Mouse (Mus musculus) kidney, postnatal 0 days (tissue): Measurements from ENCODE around the gene Lgi4. TPM values are rescaled to one million over a fixed set of nuclear protein-coding genes. Genes with fewer than 3 reads are reported as not detected.

ENCODE experiments used
- ATAC-seq: fragments of 200-750 bp; cut with Nextera tagmentation; replicated peaks from 2 replicates; pipeline ENCODE4 v1.8.0; 2017; ENCODE audit warnings: low read depth, moderate number of reproducible peaks, moderate TSS enrichment, moderate library complexity; ENCODE audit not compliant: low FRiP score
- DNase-seq: peaks from one replicate; pipeline ENCODE4 v3.0.0-alpha.2; 2016; ENCODE audit warnings: low spot score
- H3K27ac ChIP-seq: fragments of 300-500 bp; sonication (generic); 2 replicates; pipeline ENCODE4 v1.5.1; 2014; ENCODE audit warnings: mild to moderate bottlenecking
- H3K27me3 ChIP-seq: fragments of 300-500 bp; sonication (generic); 2 replicates; pipeline ENCODE4 v1.6.1; 2014; ENCODE audit warnings: low read length, mixed read lengths; ENCODE audit not compliant: insufficient read depth
- H3K36me3 ChIP-seq: fragments of 300-500 bp; sonication (generic); 2 replicates; pipeline ENCODE4 v1.6.1; 2014; ENCODE audit warnings: low read length, mixed read lengths; ENCODE audit not compliant: insufficient read depth
- H3K4me1 ChIP-seq: fragments of 300-500 bp; sonication (generic); replicated peaks from 2 replicates; pipeline ENCODE4 v1.6.1; 2014; ENCODE audit warnings: antibody characterized with exemption, low read length, mixed read lengths; ENCODE audit not compliant: insufficient read depth
- H3K4me2 ChIP-seq: fragments of 300-500 bp; sonication (generic); 2 replicates; pipeline ENCODE4 v1.6.1; 2014; ENCODE audit warnings: mild to moderate bottlenecking, low read length, moderate library complexity, mixed read lengths
- H3K4me3 ChIP-seq: fragments of 300-500 bp; sonication (generic); replicated peaks from 2 replicates; pipeline ENCODE4 v1.5.1; 2014; ENCODE audit warnings: low read depth, low read length
- H3K9ac ChIP-seq: fragments of 300-500 bp; sonication (generic); 2 replicates; pipeline ENCODE4 v1.6.1; 2014; ENCODE audit warnings: low read depth, low read length
- H3K9me3 ChIP-seq: fragments of 300-500 bp; sonication (generic); replicated peaks from 2 replicates; pipeline ENCODE4 v1.6.1; 2016; ENCODE audit warnings: low read length, inconsistent platforms, mixed read lengths
- CTCF ChIP-seq: IDR thresholded peaks from 2 replicates; pipeline ENCODE4 v1.5.1; 2016; ENCODE audit warnings: antibody characterized with exemption, low read depth, mild to moderate bottlenecking, moderate library complexity
- WGBS: fragments of 180-500 bp; shearing (Covaris S2); extraction: QIAGEN DNeasy Blood & Tissue Kit; methylation state at CpG from one replicate; pipeline ENCODE4 v1.1.7; 2014; 5-methylcytosine and 5-hydroxymethylcytosine counted together
- polyA plus RNA-seq: library from polyadenylated mRNA; unstranded; fragments of >200 nt; fragmentation: Nextera tagmentation; extraction: Ambion mirVana; gene quantifications from 2 replicates; pipeline ENCODE4 v1.2.1, GENCODE M21; 2015

The Lgi4 gene
- polyA plus RNA-seq, 1 experiment from 2014 or later = 0.24 TPM

- ATAC-seq = no peak
- no peak overlapping the region for H3K4me2 ChIP-seq
- H3K27me3 ChIP-seq = no peaks in the 10 kb centered on the region
- TF ChIP-seq CTCF = no peak
- H3K9me3 ChIP-seq = no peaks in the 10 kb centered on the region
- no peak overlapping the region for H3K9ac ChIP-seq
- no peak overlapping the region for H3K4me3 ChIP-seq
- WGBS = 56% methylated on average over 6 of the region's 6 CpGs
- H3K36me3 ChIP-seq = no peaks in the 10 kb centered on the region
- no peak for DNase-seq
- no peak overlapping the region for H3K27ac ChIP-seq
- H3K4me1 ChIP-seq = no peaks in the 10 kb centered on the region
These were observed 18.3 kb downstream of the Lgi4 start for GRCm38 (mm10) chr7:31077470-31077869.

GRCm38 (mm10) chr7:31077885-31078445 lies 18.8 kb downstream of the Lgi4 start:
- Histone ChIP-seq H3K9me3 (no peaks in the 10 kb centered on the region), H3K27me3 (no peaks in the 10 kb centered on the region), H3K9ac (no peak overlapping the region), H3K4me2 (no peak overlapping the region), H3K36me3 (no peaks in the 10 kb centered on the region), H3K27ac (no peak overlapping the region), H3K4me1 (no peaks in the 10 kb centered on the region), H3K4me3 (no peak overlapping the region)
- ATAC-seq = 0 out of 2 replicates have a peak, but pooled peaks have one; percentile 39
- WGBS = 48% methylated on average over 5 of the region's 5 CpGs
- peak; percentile 89 for TF ChIP-seq CTCF
- DNase-seq = peak; percentile 88

DNA sequence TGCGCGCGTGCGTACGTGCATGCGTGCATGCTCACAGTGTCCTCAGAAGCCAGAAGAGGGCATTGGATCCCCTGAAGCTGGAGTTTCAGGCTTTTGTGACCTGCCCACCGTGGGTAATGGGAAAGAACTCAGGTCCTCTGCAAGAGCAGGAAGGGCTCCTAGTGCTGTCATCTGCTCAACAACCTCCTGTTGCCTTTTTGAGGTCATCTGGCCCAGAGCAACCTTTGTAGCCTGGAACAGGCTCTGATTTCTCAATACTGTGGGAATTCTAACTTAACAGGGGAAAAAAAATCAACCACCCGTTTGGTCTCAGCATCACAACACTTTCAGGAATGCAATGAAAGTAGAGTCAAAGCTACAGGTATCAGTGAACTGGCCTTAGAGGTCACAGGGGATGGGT lies 20.5 kb downstream of the Lgi4 start:
- Histone ChIP-seq H3K27ac (no peak overlapping the region), H3K4me2 (no peak overlapping the region), H3K9me3 (no peaks in the 10 kb centered on the region), H3K27me3 (no peaks in the 10 kb centered on the region), H3K9ac (no peak overlapping the region), H3K36me3 (no peaks in the 10 kb centered on the region), H3K4me1 (peaks cover 2% of the 10 kb centered on the region; the same call in 1 of the 2 replicates), H3K4me3 (no peak overlapping the region)
- ATAC-seq (no peak), DNase-seq (no peak)
- TF ChIP-seq CTCF = no peak
- whole genome bisulfite sequencing = 83% methylated on average over 8 of the region's 8 CpGs

DNA sequence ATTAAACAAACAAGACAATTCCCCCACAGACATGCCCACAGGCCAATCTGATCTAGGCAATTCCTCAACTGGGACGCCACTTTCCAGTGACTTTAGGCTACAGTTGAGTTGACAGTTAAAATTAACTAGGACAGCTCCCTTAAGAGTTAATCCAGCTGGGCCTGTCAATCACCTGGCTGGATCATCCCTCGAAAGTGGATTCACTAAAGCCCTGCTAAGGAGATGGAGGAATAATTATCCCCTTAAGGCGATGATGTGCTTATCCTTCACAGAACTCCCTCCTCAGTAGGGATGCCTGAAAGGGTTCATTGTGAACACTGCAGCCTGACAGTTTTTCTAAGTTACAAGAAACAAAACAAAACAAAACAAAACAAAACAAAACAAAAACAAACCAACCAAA lies 21.5 kb downstream of the Lgi4 start:
- TF ChIP-seq CTCF = no peak
- DNase-seq (no peak), ATAC-seq (no peak)
- Histone ChIP-seq H3K27ac (no peak overlapping the region), H3K9ac (no peak overlapping the region), H3K9me3 (no peaks in the 10 kb centered on the region), H3K36me3 (no peaks in the 10 kb centered on the region), H3K4me1 (peaks cover 6% of the 10 kb centered on the region; the same call in 1 of the 2 replicates), H3K4me2 (no peak overlapping the region), H3K27me3 (no peaks in the 10 kb centered on the region), H3K4me3 (no peak overlapping the region)
- 54% methylated on average over 3 of the region's 3 CpGs for WGBS

DNA sequence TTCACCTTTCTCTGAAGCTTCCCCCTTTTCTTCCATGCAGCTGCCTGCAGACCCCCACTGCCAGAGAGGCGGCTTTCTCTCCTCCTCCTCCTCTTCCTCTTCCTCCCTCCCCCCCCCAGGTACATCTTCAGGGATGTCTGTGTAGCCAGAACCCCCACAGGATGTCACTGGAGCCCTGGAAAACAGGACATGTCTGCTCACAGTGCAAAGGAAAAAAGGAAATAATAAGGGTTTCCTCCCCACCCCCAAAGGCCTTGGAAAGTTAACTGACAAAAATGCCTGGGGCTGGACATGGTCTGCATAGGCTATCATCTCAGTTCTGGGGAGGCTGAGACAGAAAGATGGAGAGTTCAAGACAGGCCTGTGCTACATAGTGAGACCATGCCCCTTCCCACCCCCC lies 22.0 kb downstream of the Lgi4 start:
- Histone ChIP-seq H3K9ac (no peak overlapping the region), H3K4me1 (peaks cover 6% of the 10 kb centered on the region; the same call in 1 of the 2 replicates), H3K9me3 (no peaks in the 10 kb centered on the region), H3K27me3 (no peaks in the 10 kb centered on the region), H3K27ac (no peak overlapping the region), H3K36me3 (no peaks in the 10 kb centered on the region), H3K4me2 (no peak overlapping the region), H3K4me3 (no peak overlapping the region)
- no peak for TF ChIP-seq CTCF
- no peak for ATAC-seq
- 48% methylated on average over 1 of the region's 1 CpGs for WGBS
- DNase-seq = no peak

DNA sequence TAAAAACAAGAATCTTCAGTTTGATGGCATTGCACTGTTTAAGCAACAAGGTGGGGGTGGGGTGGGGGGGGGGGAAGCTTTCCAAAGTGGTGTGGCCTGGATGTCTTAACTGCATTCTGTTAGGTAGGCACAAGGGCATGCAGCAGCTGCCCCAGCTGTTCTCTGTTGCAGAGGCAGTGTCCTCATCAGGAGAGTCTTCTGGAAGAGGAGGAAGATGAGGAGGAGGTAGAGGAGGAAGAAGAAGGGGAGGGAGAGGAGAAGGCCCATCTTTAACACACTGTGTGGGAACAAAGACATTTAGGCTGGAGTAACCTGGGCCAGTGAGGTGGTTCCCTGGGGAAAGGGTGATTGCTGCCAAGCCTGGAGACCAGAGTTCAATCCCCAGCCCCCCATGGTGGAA lies 23.0 kb downstream of the Lgi4 start:
- no peaks in the 10 kb centered on the region for H3K36me3 ChIP-seq
- H3K9me3 ChIP-seq = no peaks in the 10 kb centered on the region
- H3K9ac ChIP-seq = no peak overlapping the region
- H3K4me1 ChIP-seq = peaks cover 6% of the 10 kb centered on the region; the same call in 1 of the 2 replicates
- no peaks in the 10 kb centered on the region for H3K27me3 ChIP-seq
- no peak overlapping the region for H3K4me2 ChIP-seq
- no peak for DNase-seq
- H3K4me3 ChIP-seq = no peak overlapping the region
- H3K27ac ChIP-seq = no peak overlapping the region
- ATAC-seq = no peak
- no peak for TF ChIP-seq CTCF
